Mouse (Mus musculus) CD4-positive naive resting alpha-beta T cell, adult 57 days (primary cell): ENCODE results near the gene Pcgf1. TPM values are rescaled to one million over a fixed set of nuclear protein-coding genes. Genes with fewer than 3 reads are reported as not detected.

Experiments used
- total RNA-seq: library from RNA; stranded (reverse); gene quantifications from one replicate; pipeline ENCODE4 v1.2.4, GENCODE M21; 2023

The Pcgf1 gene
- total RNA-seq, result 28.6 TPM

GRCm38 (mm10) chr6:83077630-83078323, at the start of gene Pcgf1:
TSS of gene Pcgf1 (plus strand) at chr6:83077869.

DNA sequence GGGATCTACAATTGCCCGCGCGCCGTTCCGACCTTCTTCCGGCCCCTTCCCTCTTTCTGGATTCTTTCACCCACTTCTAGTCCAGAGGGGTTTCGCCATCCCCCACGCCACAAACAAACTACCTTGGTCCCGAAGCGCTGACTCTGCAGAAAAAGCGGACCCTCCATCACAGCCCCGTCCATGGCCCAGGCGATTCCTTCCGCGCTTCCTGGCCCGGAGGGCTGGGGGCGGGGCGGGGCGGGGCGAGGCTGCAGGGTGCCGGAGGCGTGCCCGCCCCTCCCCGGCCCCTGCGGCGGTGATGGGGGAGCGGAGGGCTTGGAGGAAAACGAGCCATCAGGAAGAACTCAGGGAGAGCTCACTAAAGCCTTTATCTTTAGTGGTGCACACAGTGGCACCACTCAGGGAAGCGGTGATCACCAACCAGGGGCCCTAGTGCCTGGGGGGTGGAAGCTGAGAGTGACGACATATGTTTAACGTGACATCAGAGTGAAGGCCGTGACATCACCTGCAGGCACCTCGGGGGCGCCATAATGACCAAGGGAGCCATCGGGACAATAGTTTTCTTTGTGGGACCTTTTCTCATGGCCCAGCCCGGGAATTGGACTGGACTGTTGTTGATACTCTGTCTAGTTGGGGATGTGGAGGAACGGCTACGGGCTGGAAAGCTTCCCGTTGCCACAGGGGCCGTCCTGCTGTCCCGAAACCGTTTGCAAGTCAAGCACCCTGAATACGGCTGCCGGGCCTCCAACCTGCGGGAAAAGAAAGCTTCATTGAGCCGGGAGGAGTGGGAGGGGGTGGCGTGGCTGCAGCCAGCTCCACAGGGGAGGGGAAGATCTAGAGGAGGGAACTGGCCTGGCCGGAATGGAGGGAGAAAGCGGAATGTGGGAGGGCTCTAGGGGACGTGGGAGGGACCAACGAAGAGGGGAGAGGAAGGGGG, 44.2 kb upstream of the Pcgf1 start, which contains the start of the genes Dok1 and Loxl3:
Gene Dok1, minus strand, starts transcription at position 223 of the 937 bp plus-strand sequence.
Gene Loxl3, plus strand, starts transcription at position 925 of the 937 bp plus-strand sequence.

DNA sequence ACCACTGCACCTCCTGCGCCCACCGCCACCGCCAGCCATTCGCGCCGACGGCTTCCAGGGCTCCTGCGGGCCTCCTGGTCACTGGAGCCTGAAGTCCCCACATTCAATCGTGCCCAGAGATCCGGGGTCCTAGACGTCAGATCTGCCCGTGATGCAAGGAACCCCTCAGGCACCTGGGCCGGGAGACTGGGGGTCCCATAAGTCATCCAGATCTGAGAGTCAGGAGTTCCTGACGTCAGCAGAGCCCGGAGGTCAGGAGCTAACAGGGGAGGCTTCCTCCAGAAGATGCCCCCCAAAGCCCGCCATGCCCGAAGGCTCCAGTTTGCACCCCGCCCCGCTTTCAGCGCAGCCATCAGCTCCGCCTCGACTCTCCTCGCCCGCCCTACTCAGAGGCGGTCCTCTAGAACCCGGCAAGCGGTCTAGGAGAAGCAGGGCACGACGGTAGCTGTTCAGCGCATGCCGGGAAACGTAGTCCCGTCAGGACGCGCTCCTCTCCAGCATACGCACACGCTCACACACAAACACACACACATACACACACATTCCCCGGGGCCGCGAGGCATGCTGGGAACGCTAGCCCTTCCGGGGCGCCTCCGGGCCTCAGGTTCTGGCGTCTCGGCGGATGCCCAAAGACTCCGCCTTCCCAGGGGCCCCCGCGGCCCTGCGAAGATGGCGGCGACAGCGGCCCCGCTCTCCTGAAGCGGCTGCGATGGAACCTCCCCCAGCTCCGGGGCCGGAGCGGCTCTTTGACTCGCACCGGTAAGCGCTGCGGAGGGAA, 23.4 kb upstream of the Pcgf1 start, which contains the start of gene Aup1:
Gene Aup1, plus strand, starts transcription at position 448 of the 778 bp plus-strand sequence.

DNA sequence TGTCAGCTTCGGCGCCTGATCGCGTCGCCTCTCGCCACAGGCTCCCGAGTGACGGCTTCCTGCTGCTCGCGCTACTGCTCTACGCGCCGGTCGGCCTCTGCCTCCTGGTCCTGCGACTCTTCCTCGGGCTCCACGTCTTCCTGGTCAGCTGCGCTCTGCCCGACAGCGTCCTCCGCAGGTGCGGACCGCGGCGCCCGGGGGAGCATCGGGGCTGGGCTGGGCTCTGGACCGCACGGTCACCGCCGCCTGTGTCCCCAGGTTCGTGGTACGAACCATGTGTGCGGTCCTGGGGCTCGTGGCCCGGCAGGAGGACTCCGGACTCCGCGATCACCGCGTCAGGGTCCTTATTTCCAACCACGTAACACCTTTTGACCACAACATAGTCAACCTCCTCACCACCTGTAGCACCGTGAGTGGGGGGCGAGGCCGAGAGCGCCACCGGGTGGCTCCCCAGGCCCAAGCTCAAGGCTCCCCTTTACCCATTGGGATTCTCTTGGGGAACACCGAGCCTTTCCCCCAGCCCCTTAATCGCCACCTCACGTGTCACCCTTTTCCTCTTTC, 22.7 kb upstream of the Pcgf1 start, which contains the start of gene Htra2:
Gene Htra2, minus strand, starts transcription at position 403 of the 561 bp plus-strand sequence.

DNA sequence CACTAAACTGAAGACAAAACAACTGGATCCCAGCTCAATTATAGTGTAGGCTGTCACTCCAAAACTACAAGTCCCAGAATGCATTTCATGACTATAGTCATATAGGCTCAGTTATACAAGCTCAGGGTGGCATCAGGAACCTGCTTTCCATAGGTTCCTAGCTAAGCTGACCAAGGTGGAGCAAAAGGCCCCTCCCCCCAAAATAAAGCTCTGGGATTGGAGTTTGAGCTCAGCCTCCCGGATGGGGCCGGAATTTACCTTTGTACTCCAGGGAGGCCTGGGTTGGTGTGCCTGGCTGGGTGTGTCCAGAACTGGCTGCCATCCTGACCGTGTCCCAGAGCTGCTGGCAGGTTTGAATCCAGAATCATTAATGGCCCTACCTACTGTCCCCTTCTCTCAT, 19.9 kb upstream of the Pcgf1 start, which contains the start of gene Dqx1:
Gene Dqx1, plus strand, starts transcription at position 55 of the 400 bp plus-strand sequence.

GRCm38 (mm10) chr6:83070247-83070310, 7.6 kb upstream of the Pcgf1 start, which contains the start of gene Tlx2:
TSS of gene Tlx2 (minus strand) at chr6:83070293.

GRCm38 (mm10) chr6:83086121-83087035, 8.7 kb downstream of the Pcgf1 start, which contains the start of gene Lbx2:
TSS of gene Lbx2 (plus strand) at chr6:83086367.

DNA sequence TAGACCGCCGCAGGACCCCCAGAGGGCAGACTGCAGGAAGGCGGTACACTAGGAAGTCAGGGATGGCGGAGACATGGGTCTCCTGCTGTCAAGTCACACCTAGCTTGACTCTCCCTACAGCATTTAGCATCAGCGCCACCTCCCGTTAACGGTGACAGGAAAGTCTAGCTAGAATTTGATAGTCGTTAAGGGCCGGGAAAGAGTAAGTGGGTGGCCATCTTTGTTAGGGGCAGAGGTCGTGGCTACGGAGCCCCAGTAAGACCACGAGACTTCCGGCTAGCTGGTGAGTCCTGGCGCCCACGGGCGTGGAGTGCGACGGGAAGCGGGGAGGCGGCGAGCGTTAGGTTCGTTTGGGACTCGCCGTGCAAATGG, 23.6 kb downstream of the Pcgf1 start, which contains the start of the genes Ccdc142 and Gm42688:
Gene Ccdc142, plus strand, starts transcription at position 286 of the 372 bp plus-strand sequence.
Gene Gm42688, plus strand, starts transcription at position 302 of the 372 bp plus-strand sequence.

GRCm38 (mm10) chr6:83108762-83109668, 31.3 kb downstream of the Pcgf1 start, which contains the start of gene Mrpl53:
TSS of gene Mrpl53 (plus strand) at chr6:83109040.

DNA sequence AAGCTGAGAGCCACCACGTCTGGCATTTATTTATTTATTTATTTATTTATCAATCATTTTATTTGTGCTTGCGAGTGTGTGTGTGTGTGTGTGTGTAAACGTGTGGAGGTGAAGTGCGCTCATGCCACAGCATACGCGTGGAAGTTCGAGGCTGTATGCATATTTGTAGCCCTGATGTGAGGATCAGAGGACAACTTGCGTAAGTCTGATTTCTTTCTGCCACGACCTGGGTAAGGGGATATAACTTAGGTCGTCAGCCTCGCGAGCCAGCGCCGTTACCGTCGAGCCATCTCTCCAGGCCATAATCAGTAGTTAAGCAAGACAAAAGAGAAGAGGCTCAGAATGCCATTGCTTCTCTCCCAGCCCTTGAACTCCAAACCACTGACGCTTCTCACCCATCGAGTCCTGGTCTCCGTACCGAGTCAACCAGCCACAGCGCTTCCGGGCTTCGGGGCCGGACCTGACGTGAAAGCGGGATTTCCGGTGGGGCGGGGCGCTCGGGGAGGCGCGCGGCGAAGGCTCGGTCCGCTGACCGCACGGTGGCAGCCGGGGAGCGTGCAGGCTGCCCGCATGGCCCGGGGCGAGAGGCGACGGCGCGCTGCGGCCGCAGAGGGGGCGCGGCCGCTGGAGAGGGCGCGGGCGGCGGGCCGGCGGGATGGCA, 37.5 kb downstream of the Pcgf1 start, which contains the start of gene Mogs:
Gene Mogs, plus strand, starts transcription at position 486 of the 661 bp plus-strand sequence.

GRCm38 (mm10) chr6:83120930-83121862, 43.5 kb downstream of the Pcgf1 start, which contains the start of gene Wbp1:
TSS of gene Wbp1 (minus strand) at chr6:83121559.

GRCm38 (mm10) chr6:83125331-83125730, 47.7 kb downstream of the Pcgf1 start, which contains the start of gene Ino80b:
TSS of gene Ino80b (minus strand) at chr6:83125431.

Other genes starting within 250 kb of the Pcgf1 start
- 21.0 TPM for gene Sema4f, start 138.1 kb upstream of the Pcgf1 start, total RNA-seq
- gene M1ap, start 131.0 kb upstream of the Pcgf1 start, total RNA-seq, result not detected
- gene Dok1, start 44.4 kb upstream of the Pcgf1 start, total RNA-seq, result 15.5 TPM
- gene Loxl3, start 43.7 kb upstream of the Pcgf1 start, total RNA-seq, result 1.2 TPM
- 383 TPM for gene Aup1, start 23.3 kb upstream of the Pcgf1 start, total RNA-seq
- 34.5 TPM for gene Htra2, start 22.6 kb upstream of the Pcgf1 start, total RNA-seq
- 15.3 TPM for gene Dqx1, start 20.0 kb upstream of the Pcgf1 start, total RNA-seq
- gene Tlx2, start 7.6 kb upstream of the Pcgf1 start, total RNA-seq, result not detected
- not detected for gene Lbx2, start 8.5 kb downstream of the Pcgf1 start, total RNA-seq
- 12.8 TPM for gene Ccdc142, start 23.7 kb downstream of the Pcgf1 start, total RNA-seq
- gene Gm42688, start 23.7 kb downstream of the Pcgf1 start, total RNA-seq, result 8.3 TPM
- gene Mrpl53, start 31.2 kb downstream of the Pcgf1 start, total RNA-seq, result 28.2 TPM
- 34.1 TPM for gene Mogs, start 37.6 kb downstream of the Pcgf1 start, total RNA-seq
- 41.6 TPM for gene Wbp1, start 43.7 kb downstream of the Pcgf1 start, total RNA-seq
- 28.5 TPM for gene Ino80b, start 47.6 kb downstream of the Pcgf1 start, total RNA-seq
- not detected for gene Rtkn, start 57.6 kb downstream of the Pcgf1 start, total RNA-seq
- gene Wdr54, start 78.5 kb downstream of the Pcgf1 start, total RNA-seq, result 0.53 TPM
- gene 1700003E16Rik, start 78.5 kb downstream of the Pcgf1 start, total RNA-seq, result not detected
- gene Dctn1, start 88.1 kb downstream of the Pcgf1 start, total RNA-seq, result 127 TPM
- not detected for gene Slc4a5, start 142.0 kb downstream of the Pcgf1 start, total RNA-seq
- 48.9 TPM for gene Mthfd2, start 248.0 kb downstream of the Pcgf1 start, total RNA-seq
- 97.1 TPM for gene Mob1a, start 248.1 kb downstream of the Pcgf1 start, total RNA-seq